Mouse (Mus musculus) kidney, postnatal 0 days (tissue): ENCODE results near the gene Coro2a. TPM values are rescaled to one million over a fixed set of nuclear protein-coding genes. Genes with fewer than 3 reads are reported as not detected.

ENCODE experiments used
- ATAC-seq: fragments of 200-750 bp; cut with Nextera tagmentation; replicated peaks from 2 replicates; pipeline ENCODE4 v1.8.0; 2017; ENCODE audit warnings: low read depth, moderate number of reproducible peaks, moderate TSS enrichment, moderate library complexity; ENCODE audit not compliant: low FRiP score
- DNase-seq: peaks from one replicate; pipeline ENCODE4 v3.0.0-alpha.2; 2016; ENCODE audit warnings: low spot score
- H3K27ac ChIP-seq: fragments of 300-500 bp; sonication (generic); 2 replicates; pipeline ENCODE4 v1.5.1; 2014; ENCODE audit warnings: mild to moderate bottlenecking
- H3K27me3 ChIP-seq: fragments of 300-500 bp; sonication (generic); 2 replicates; pipeline ENCODE4 v1.6.1; 2014; ENCODE audit warnings: low read length, mixed read lengths; ENCODE audit not compliant: insufficient read depth
- H3K36me3 ChIP-seq: fragments of 300-500 bp; sonication (generic); 2 replicates; pipeline ENCODE4 v1.6.1; 2014; ENCODE audit warnings: low read length, mixed read lengths; ENCODE audit not compliant: insufficient read depth
- H3K4me1 ChIP-seq: fragments of 300-500 bp; sonication (generic); replicated peaks from 2 replicates; pipeline ENCODE4 v1.6.1; 2014; ENCODE audit warnings: antibody characterized with exemption, low read length, mixed read lengths; ENCODE audit not compliant: insufficient read depth
- H3K4me2 ChIP-seq: fragments of 300-500 bp; sonication (generic); 2 replicates; pipeline ENCODE4 v1.6.1; 2014; ENCODE audit warnings: mild to moderate bottlenecking, low read length, moderate library complexity, mixed read lengths
- H3K4me3 ChIP-seq: fragments of 300-500 bp; sonication (generic); replicated peaks from 2 replicates; pipeline ENCODE4 v1.5.1; 2014; ENCODE audit warnings: low read depth, low read length
- H3K9ac ChIP-seq: fragments of 300-500 bp; sonication (generic); 2 replicates; pipeline ENCODE4 v1.6.1; 2014; ENCODE audit warnings: low read depth, low read length
- H3K9me3 ChIP-seq: fragments of 300-500 bp; sonication (generic); replicated peaks from 2 replicates; pipeline ENCODE4 v1.6.1; 2016; ENCODE audit warnings: low read length, inconsistent platforms, mixed read lengths
- CTCF ChIP-seq: IDR thresholded peaks from 2 replicates; pipeline ENCODE4 v1.5.1; 2016; ENCODE audit warnings: antibody characterized with exemption, low read depth, mild to moderate bottlenecking, moderate library complexity
- WGBS: fragments of 180-500 bp; shearing (Covaris S2); extraction: QIAGEN DNeasy Blood & Tissue Kit; methylation state at CpG from one replicate; pipeline ENCODE4 v1.1.7; 2014; 5-methylcytosine and 5-hydroxymethylcytosine counted together
- polyA plus RNA-seq: library from polyadenylated mRNA; unstranded; fragments of >200 nt; fragmentation: Nextera tagmentation; extraction: Ambion mirVana; gene quantifications from 2 replicates; pipeline ENCODE4 v1.2.1, GENCODE M21; 2015

Gene Coro2a
- polyA plus RNA-seq, 1 experiment from 2014 or later = 2.9 TPM

DNA sequence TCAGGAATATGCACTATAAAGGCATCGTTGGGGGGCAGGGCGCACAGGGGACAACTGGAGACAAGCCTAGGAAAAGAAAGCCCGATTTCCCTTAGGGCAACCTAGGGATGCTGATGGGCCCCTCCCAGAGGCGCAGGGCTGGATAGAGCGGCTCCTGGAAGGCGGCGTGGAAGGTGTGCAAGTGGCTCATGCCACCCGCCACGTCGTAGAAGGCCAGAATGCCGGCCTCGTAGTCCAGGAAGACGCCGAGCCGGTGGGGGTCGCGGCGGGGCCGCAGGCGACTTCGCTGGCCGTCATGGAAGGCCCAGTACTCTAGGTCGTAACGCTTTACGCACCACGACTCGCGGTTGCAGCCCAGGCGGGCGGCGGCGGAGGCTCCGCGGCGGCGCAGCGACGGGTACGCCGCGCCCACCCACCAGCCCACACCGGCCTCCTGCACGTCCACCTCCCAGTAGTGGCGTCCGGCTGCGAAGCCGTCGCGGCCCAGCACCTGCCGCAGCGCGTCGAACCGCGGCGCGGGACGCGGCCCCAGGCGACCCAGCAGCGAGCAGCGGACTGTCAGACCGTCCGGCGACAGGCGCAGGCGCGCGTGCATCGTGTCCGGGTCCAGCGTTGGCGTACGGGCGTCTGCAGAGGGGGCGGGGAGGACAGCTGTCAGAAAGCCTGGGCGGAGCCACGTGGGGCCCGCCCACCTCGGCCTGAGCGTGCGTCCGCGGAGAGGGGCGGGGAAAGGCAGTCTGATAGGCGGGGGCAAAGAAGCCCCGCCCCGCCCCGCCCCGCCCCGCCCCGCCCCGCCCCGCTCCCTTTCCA, 95.0 kb downstream of the Coro2a start:
- Histone ChIP-seq H3K27ac (0 out of 2 replicates have a peak overlapping the region, but pooled peaks have one; percentile 4), H3K9me3 (no peaks in the 10 kb centered on the region), H3K36me3 (0 out of 2 replicates have a peak, but pooled peaks cover 8% of the 10 kb centered on the region), H3K4me2 (peak overlapping the region; percentile 94), H3K4me1 (peaks cover 6% of the 10 kb centered on the region; the same call in 1 of the 2 replicates), H3K9ac (peak overlapping the region; percentile 52), H3K27me3 (no peaks in the 10 kb centered on the region), H3K4me3 (peak overlapping the region; percentile 46)
- under 1% methylated on average over 93 of the region's 94 CpGs for WGBS
- TF ChIP-seq CTCF = no peak
- ATAC-seq = peak; percentile 95
- peak; percentile 98 for DNase-seq

GRCm38 (mm10) chr4:46505361-46506057, 96.5 kb downstream of the Coro2a start:
- H3K27ac ChIP-seq = no peak overlapping the region
- peaks cover 6% of the 10 kb centered on the region; the same call in 1 of the 2 replicates for H3K4me1 ChIP-seq
- peaks cover 14% of the 10 kb centered on the region for H3K36me3 ChIP-seq
- H3K4me2 ChIP-seq = no peak overlapping the region
- DNase-seq (no peak), ATAC-seq (no peak)
- no peaks in the 10 kb centered on the region for H3K27me3 ChIP-seq
- no peak overlapping the region for H3K9ac ChIP-seq
- H3K9me3 ChIP-seq = no peaks in the 10 kb centered on the region
- 72% methylated on average over 8 of the region's 8 CpGs for WGBS
- TF ChIP-seq CTCF = no peak
- H3K4me3 ChIP-seq = no peak overlapping the region

DNA sequence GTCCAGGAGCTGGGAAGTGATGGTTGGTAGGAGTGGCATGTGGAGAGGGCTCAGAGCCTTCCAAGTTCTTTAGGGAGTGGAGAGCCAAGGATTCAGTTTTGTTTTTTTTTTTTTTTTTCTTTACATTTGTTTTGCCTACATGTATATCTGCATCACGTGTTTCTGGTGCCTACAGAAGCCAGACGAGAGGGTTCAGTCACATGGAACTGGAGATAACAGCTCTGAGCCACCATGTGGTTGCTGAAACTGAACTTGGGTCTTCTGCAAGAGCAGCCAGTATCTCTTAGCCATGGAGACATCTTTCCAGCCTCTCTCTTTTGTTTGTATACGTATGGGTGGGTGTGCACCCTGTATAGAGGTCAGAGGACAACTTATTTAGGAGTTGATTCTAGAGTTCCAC, 98.1 kb downstream of the Coro2a start:
- H3K36me3 ChIP-seq = peaks cover 16% of the 10 kb centered on the region

GRCm38 (mm10) chr4:46502606-46503502, 99.1 kb downstream of the Coro2a start:
- H3K4me3 ChIP-seq = no peak overlapping the region
- WGBS = 76% methylated on average over 16 of the region's 16 CpGs
- no peak overlapping the region for H3K4me2 ChIP-seq
- no peak for DNase-seq
- H3K27me3 ChIP-seq = no peaks in the 10 kb centered on the region
- H3K9ac ChIP-seq = no peak overlapping the region
- peaks cover 16% of the 10 kb centered on the region for H3K36me3 ChIP-seq
- H3K4me1 ChIP-seq = peaks cover 6% of the 10 kb centered on the region; the same call in 1 of the 2 replicates
- TF ChIP-seq CTCF = no peak
- ATAC-seq = no peak
- H3K27ac ChIP-seq = no peak overlapping the region
- H3K9me3 ChIP-seq = no peaks in the 10 kb centered on the region

More for the DNA sequence above, 98.1 kb downstream of the Coro2a start:
- no peak overlapping the region for H3K9ac ChIP-seq
- WGBS = 77% methylated on average over 3 of the region's 3 CpGs
- DNase-seq = no peak
- H3K4me1 ChIP-seq = peaks cover 6% of the 10 kb centered on the region; the same call in 1 of the 2 replicates
- ATAC-seq = no peak
- no peaks in the 10 kb centered on the region for H3K27me3 ChIP-seq
- no peak for TF ChIP-seq CTCF
- H3K4me2 ChIP-seq = no peak overlapping the region
- H3K4me3 ChIP-seq = no peak overlapping the region
- no peak overlapping the region for H3K27ac ChIP-seq
- no peaks in the 10 kb centered on the region for H3K9me3 ChIP-seq

GRCm38 (mm10) chr4:46498976-46499375, 103.0 kb downstream of the Coro2a start:
- no peaks in the 10 kb centered on the region for H3K27me3 ChIP-seq
- no peak overlapping the region for H3K4me2 ChIP-seq
- DNase-seq (peak; percentile 47), ATAC-seq (no peak)
- TF ChIP-seq CTCF = peak; percentile 82
- no peak overlapping the region for H3K27ac ChIP-seq
- H3K36me3 ChIP-seq = peaks cover 14% of the 10 kb centered on the region
- no peak overlapping the region for H3K4me3 ChIP-seq
- no peaks in the 10 kb centered on the region for H3K4me1 ChIP-seq
- H3K9me3 ChIP-seq = no peaks in the 10 kb centered on the region
- 15% methylated on average over 4 of the region's 4 CpGs for WGBS
- H3K9ac ChIP-seq = no peak overlapping the region

DNA sequence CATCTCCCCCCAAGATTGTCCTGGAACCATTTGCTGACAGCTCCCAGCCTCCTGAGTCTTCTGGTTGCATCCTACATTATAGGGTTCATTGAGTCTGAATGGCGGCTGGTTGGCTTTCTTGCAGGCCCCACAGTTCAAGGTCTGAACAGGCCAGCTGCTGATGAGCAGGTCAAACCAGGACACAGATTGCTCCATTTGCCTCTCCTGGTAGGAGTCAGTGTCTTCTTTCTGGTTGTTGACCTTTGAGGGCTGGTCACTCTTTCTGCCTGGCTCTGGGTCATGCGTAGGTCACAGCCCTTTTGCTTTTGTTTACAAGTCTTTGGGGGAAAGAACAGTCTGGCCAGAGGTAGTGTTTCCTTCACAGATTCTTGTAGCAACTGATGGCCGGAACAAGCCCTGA, 103.5 kb downstream of the Coro2a start:
- no peak for DNase-seq
- Histone ChIP-seq H3K27me3 (no peaks in the 10 kb centered on the region), H3K27ac (no peak overlapping the region), H3K4me2 (no peak overlapping the region), H3K4me1 (no peaks in the 10 kb centered on the region), H3K9ac (no peak overlapping the region), H3K9me3 (no peaks in the 10 kb centered on the region), H3K36me3 (peaks cover 12% of the 10 kb centered on the region), H3K4me3 (no peak overlapping the region)
- ATAC-seq = no peak
- TF ChIP-seq CTCF = no peak
- WGBS = 63% methylated on average over 3 of the region's 3 CpGs
